Mouse (Mus musculus) CH12.LX (cell line): Measurements from ENCODE around the gene Vps37b.

ENCODE experiments used
- BHLHE40 ChIP-seq: IDR thresholded peaks from 2 replicates; pipeline ENCODE4 v1.6.1; 2011; ENCODE audit warnings: mild to moderate bottlenecking, low read depth, low read length, improper control_type of control experiment
- CHD1 ChIP-seq: IDR thresholded peaks from 2 replicates; pipeline ENCODE4 v1.6.1; 2012; ENCODE audit warnings: low read depth, low read length, improper control_type of control experiment, inconsistent platforms
- CHD2 ChIP-seq: IDR thresholded peaks from 2 replicates; pipeline ENCODE4 v1.6.1; 2011; ENCODE audit warnings: low read length, improper control_type of control experiment
- CTCF ChIP-seq, 2 experiments: IDR thresholded peaks in 1 of 2; conservative IDR thresholded peaks in 1 of 2; 2 replicates each; pipeline ENCODE4 v1.5.1; 2011 to 2012; ENCODE audit warnings: low read depth in 2 of 2, low read length in 2 of 2, improper control_type of control experiment in 1 of 2, inconsistent platforms in 1 of 2, mild to moderate bottlenecking in 1 of 2, moderate library complexity in 1 of 2
- EP300 ChIP-seq: IDR thresholded peaks from 2 replicates; pipeline ENCODE4 v1.6.1; 2011; ENCODE audit warnings: low read length, improper control_type of control experiment
- JUND ChIP-seq: conservative IDR thresholded peaks from 2 replicates; pipeline ENCODE4 v1.6.1; 2011; ENCODE audit warnings: low read depth, low read length, improper control_type of control experiment
- MAFK ChIP-seq: IDR thresholded peaks from 2 replicates; pipeline ENCODE4 v1.6.1; 2011; ENCODE audit warnings: low read length, improper control_type of control experiment; ENCODE audit not compliant: insufficient replicate concordance
- MAZ ChIP-seq: IDR thresholded peaks from 2 replicates; pipeline ENCODE4 v1.6.1; 2012; ENCODE audit warnings: low read depth, mild to moderate bottlenecking, inconsistent platforms, low read length, improper control_type of control experiment, moderate library complexity
- MEF2A ChIP-seq: IDR thresholded peaks from 2 replicates; pipeline ENCODE4 v1.6.1; 2014; ENCODE audit warnings: low read depth, mild to moderate bottlenecking, inconsistent platforms, low read length, improper control_type of control experiment, borderline replicate concordance
- POLR2A ChIP-seq: IDR thresholded peaks from 2 replicates; pipeline ENCODE4 v1.6.1; 2011; ENCODE audit warnings: low read depth, mild to moderate bottlenecking, improper control_type of control experiment, low read length
- SMC3 ChIP-seq: IDR thresholded peaks from 2 replicates; pipeline ENCODE4 v1.6.1; 2011; ENCODE audit warnings: low read depth, low read length, improper control_type of control experiment
- UBTF ChIP-seq: IDR thresholded peaks from 2 replicates; pipeline ENCODE4 v1.6.1; 2012; ENCODE audit warnings: low read depth, mild to moderate bottlenecking, inconsistent platforms, low read length, improper control_type of control experiment, moderate library complexity
- USF1 ChIP-seq: IDR thresholded peaks from 2 replicates; pipeline ENCODE4 v1.6.1; 2014; ENCODE audit warnings: low read depth, mild to moderate bottlenecking, inconsistent platforms, low read length, improper control_type of control experiment
- ZNF384 ChIP-seq: IDR thresholded peaks from 2 replicates; pipeline ENCODE4 v1.6.1; 2012; ENCODE audit warnings: low read depth, low read length, improper control_type of control experiment, inconsistent platforms

DNA sequence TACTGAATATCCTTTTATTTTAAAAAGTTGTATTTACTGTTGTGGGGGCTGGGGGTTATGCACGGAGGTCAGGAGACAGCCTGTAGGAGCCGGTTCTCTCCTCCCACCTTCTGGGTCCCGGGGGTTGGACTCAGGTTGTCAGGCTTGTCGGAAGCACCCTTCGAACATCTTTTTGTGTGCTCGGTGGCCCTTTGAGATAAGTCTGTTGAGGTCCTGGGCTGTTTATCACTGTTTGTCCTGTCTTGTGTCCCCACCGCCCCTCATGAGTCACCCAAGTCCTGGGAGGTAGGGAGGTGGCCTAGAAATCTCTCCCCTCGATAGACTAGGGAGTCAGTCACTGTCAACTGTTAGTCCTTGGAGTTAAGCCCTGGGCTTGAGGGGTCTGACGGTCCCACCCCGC lies 33.7 kb downstream of the Vps37b start:
- no peak for TF ChIP-seq POLR2A
- TF ChIP-seq JUND = no peak
- no peak for TF ChIP-seq CTCF (conservative IDR thresholded peaks at IDR 0.05 in 1 of 2, IDR thresholded peaks at IDR 0.05 in 1 of 2; ENCODE audit: low read depth in 2 of 2, low read length in 2 of 2)
- TF ChIP-seq USF1 = no peak
- no peak for TF ChIP-seq MEF2A
- TF ChIP-seq UBTF = no peak
- TF ChIP-seq CHD1 = no peak
- no peak for TF ChIP-seq ZNF384
- TF ChIP-seq EP300 = no peak
- TF ChIP-seq MAZ = no peak
- no peak for TF ChIP-seq MAFK
- TF ChIP-seq BHLHE40 = no peak
- no peak for TF ChIP-seq CHD2
- no peak for TF ChIP-seq SMC3
